Mouse (Mus musculus) ES-Bruce4 (cell line): ENCODE data around the gene Slit2.

ENCODE experiments used
- CTCF ChIP-seq: IDR thresholded peaks from one replicate; pipeline ENCODE4 v1.8.1; 2011; ENCODE audit warnings: low read depth, low read length
- POLR2A ChIP-seq: IDR thresholded peaks from one replicate; pipeline ENCODE4 v1.8.1; 2011; ENCODE audit warnings: low read length; ENCODE audit not compliant: insufficient read depth

- no peak for TF ChIP-seq POLR2A
- no peak for TF ChIP-seq CTCF
Observed at GRCm38 (mm10) chr5:48235270-48235669, 252.3 kb downstream of the Slit2 start.
